Mouse (Mus musculus) kidney, postnatal 0 days (tissue): ENCODE measurements around the gene Sdad1. TPM values are rescaled to one million over a fixed set of nuclear protein-coding genes. Genes with fewer than 3 reads are reported as not detected.

Experiments used
- ATAC-seq: fragments of 200-750 bp; cut with Nextera tagmentation; replicated peaks from 2 replicates; pipeline ENCODE4 v1.8.0; 2017; ENCODE audit warnings: low read depth, moderate number of reproducible peaks, moderate TSS enrichment, moderate library complexity; ENCODE audit not compliant: low FRiP score
- DNase-seq: peaks from one replicate; pipeline ENCODE4 v3.0.0-alpha.2; 2016; ENCODE audit warnings: low spot score
- H3K27ac ChIP-seq: fragments of 300-500 bp; sonication (generic); 2 replicates; pipeline ENCODE4 v1.5.1; 2014; ENCODE audit warnings: mild to moderate bottlenecking
- H3K27me3 ChIP-seq: fragments of 300-500 bp; sonication (generic); 2 replicates; pipeline ENCODE4 v1.6.1; 2014; ENCODE audit warnings: low read length, mixed read lengths; ENCODE audit not compliant: insufficient read depth
- H3K36me3 ChIP-seq: fragments of 300-500 bp; sonication (generic); 2 replicates; pipeline ENCODE4 v1.6.1; 2014; ENCODE audit warnings: low read length, mixed read lengths; ENCODE audit not compliant: insufficient read depth
- H3K4me1 ChIP-seq: fragments of 300-500 bp; sonication (generic); replicated peaks from 2 replicates; pipeline ENCODE4 v1.6.1; 2014; ENCODE audit warnings: antibody characterized with exemption, low read length, mixed read lengths; ENCODE audit not compliant: insufficient read depth
- H3K4me2 ChIP-seq: fragments of 300-500 bp; sonication (generic); 2 replicates; pipeline ENCODE4 v1.6.1; 2014; ENCODE audit warnings: mild to moderate bottlenecking, low read length, moderate library complexity, mixed read lengths
- H3K4me3 ChIP-seq: fragments of 300-500 bp; sonication (generic); replicated peaks from 2 replicates; pipeline ENCODE4 v1.5.1; 2014; ENCODE audit warnings: low read depth, low read length
- H3K9ac ChIP-seq: fragments of 300-500 bp; sonication (generic); 2 replicates; pipeline ENCODE4 v1.6.1; 2014; ENCODE audit warnings: low read depth, low read length
- H3K9me3 ChIP-seq: fragments of 300-500 bp; sonication (generic); replicated peaks from 2 replicates; pipeline ENCODE4 v1.6.1; 2016; ENCODE audit warnings: low read length, inconsistent platforms, mixed read lengths
- CTCF ChIP-seq: IDR thresholded peaks from 2 replicates; pipeline ENCODE4 v1.5.1; 2016; ENCODE audit warnings: antibody characterized with exemption, low read depth, mild to moderate bottlenecking, moderate library complexity
- WGBS: fragments of 180-500 bp; shearing (Covaris S2); extraction: QIAGEN DNeasy Blood & Tissue Kit; methylation state at CpG from one replicate; pipeline ENCODE4 v1.1.7; 2014; 5-methylcytosine and 5-hydroxymethylcytosine counted together
- polyA plus RNA-seq: library from polyadenylated mRNA; unstranded; fragments of >200 nt; fragmentation: Nextera tagmentation; extraction: Ambion mirVana; gene quantifications from 2 replicates; pipeline ENCODE4 v1.2.1, GENCODE M21; 2015

Gene Sdad1
- polyA plus RNA-seq, 1 experiment from 2014 or later: 33.8 TPM

- DNase-seq (peak; percentile 75), ATAC-seq (0 out of 2 replicates have a peak, but pooled peaks have one; percentile 73)
- 0 out of 2 replicates have a peak, but pooled peaks cover 5% of the 10 kb centered on the region for H3K4me1 ChIP-seq
- no peak within 1 kb of the TSS for H3K27ac ChIP-seq
- 13% methylated on average over 14 of the region's 14 CpGs for WGBS
- no peaks in the 10 kb centered on the region for H3K36me3 ChIP-seq
- no peaks in the 10 kb centered on the region for H3K9me3 ChIP-seq
- no peak for TF ChIP-seq CTCF
- peak within 1 kb of the TSS; percentile 48 for H3K4me2 ChIP-seq
- H3K9ac ChIP-seq: no peak within 1 kb of the TSS
- 0 out of 2 replicates have a peak within 1 kb of the TSS, but pooled peaks have one; percentile 4 for H3K4me3 ChIP-seq
- H3K27me3 ChIP-seq: no peaks in the 10 kb centered on the region
Observed at GRCm38 (mm10) chr5:92348794-92349413, 38.6 kb upstream of the Sdad1 start, which contains the start of gene Cxcl10. Cxcl10 (minus strand) TSS chr5:92348889.

- no peak overlapping the region for H3K27ac ChIP-seq
- H3K9me3 ChIP-seq: no peaks in the 10 kb centered on the region
- no peak for DNase-seq
- no peaks in the 10 kb centered on the region for H3K27me3 ChIP-seq
- no peak for ATAC-seq
- 0 out of 2 replicates have a peak, but pooled peaks cover 5% of the 10 kb centered on the region for H3K4me1 ChIP-seq
- H3K36me3 ChIP-seq: no peaks in the 10 kb centered on the region
- TF ChIP-seq CTCF: no peak
- H3K4me3 ChIP-seq: no peak overlapping the region
- 78% methylated on average over 8 of the region's 8 CpGs for WGBS
- H3K9ac ChIP-seq: no peak overlapping the region
- no peak overlapping the region for H3K4me2 ChIP-seq
Observed at GRCm38 (mm10) chr5:92345006-92345405, 34.7 kb upstream of the Sdad1 start.

- 63% methylated on average over 4 of the region's 4 CpGs for WGBS
- Histone ChIP-seq H3K36me3 (no peaks in the 10 kb centered on the region), H3K9me3 (no peaks in the 10 kb centered on the region), H3K4me2 (no peak overlapping the region), H3K27ac (no peak overlapping the region), H3K4me1 (no peaks in the 10 kb centered on the region), H3K9ac (no peak overlapping the region), H3K4me3 (no peak overlapping the region), H3K27me3 (no peaks in the 10 kb centered on the region)
- ATAC-seq (no peak), DNase-seq (no peak)
- TF ChIP-seq CTCF: no peak
Observed at GRCm38 (mm10) chr5:92340606-92341005, 30.3 kb upstream of the Sdad1 start.

- H3K4me1 ChIP-seq: no peaks in the 10 kb centered on the region
- no peaks in the 10 kb centered on the region for H3K9me3 ChIP-seq
- ATAC-seq (no peak), DNase-seq (no peak)
- no peaks in the 10 kb centered on the region for H3K27me3 ChIP-seq
- TF ChIP-seq CTCF: no peak
- no peak overlapping the region for H3K4me2 ChIP-seq
- H3K9ac ChIP-seq: no peak overlapping the region
- no peaks in the 10 kb centered on the region for H3K36me3 ChIP-seq
- no peak overlapping the region for H3K4me3 ChIP-seq
- 72% methylated on average over 3 of the region's 3 CpGs for WGBS
- no peak overlapping the region for H3K27ac ChIP-seq
Observed at GRCm38 (mm10) chr5:92336743-92337142, 26.5 kb upstream of the Sdad1 start.

GRCm38 (mm10) chr5:92332359-92332840 is 22.1 kb upstream of the Sdad1 start:
- no peak overlapping the region; the same call in 1 of the 2 replicates for H3K4me3 ChIP-seq
- 43% methylated on average over 9 of the region's 9 CpGs for WGBS
- H3K27ac ChIP-seq: peak overlapping the region; percentile 81
- H3K4me2 ChIP-seq: peak overlapping the region; percentile 27
- ATAC-seq (no peak), DNase-seq (peak; percentile 85)
- no peak for TF ChIP-seq CTCF
- no peaks in the 10 kb centered on the region for H3K9me3 ChIP-seq
- no peak overlapping the region for H3K9ac ChIP-seq
- H3K27me3 ChIP-seq: no peaks in the 10 kb centered on the region
- H3K4me1 ChIP-seq: no peaks in the 10 kb centered on the region
- H3K36me3 ChIP-seq: no peaks in the 10 kb centered on the region

GRCm38 (mm10) chr5:92331635-92332338 is 21.5 kb upstream of the Sdad1 start, which contains the start of gene Art3:
Art3 (plus strand) TSS chr5:92331827.
- H3K9ac ChIP-seq: no peak within 1 kb of the TSS
- no peaks in the 10 kb centered on the region for H3K4me1 ChIP-seq
- peak within 1 kb of the TSS; percentile 27 for H3K4me2 ChIP-seq
- H3K27me3 ChIP-seq: no peaks in the 10 kb centered on the region
- H3K27ac ChIP-seq: peak within 1 kb of the TSS; percentile 81
- WGBS: 85% methylated on average over 17 of the region's 17 CpGs
- no peak for TF ChIP-seq CTCF
- ATAC-seq (no peak), DNase-seq (no peak)
- no peaks in the 10 kb centered on the region for H3K36me3 ChIP-seq
- H3K4me3 ChIP-seq: no peak within 1 kb of the TSS; the same call in 1 of the 2 replicates
- H3K9me3 ChIP-seq: no peaks in the 10 kb centered on the region
